Mouse (Mus musculus): ENCODE data around the gene Tsga10ip. TPM values are rescaled to one million over a fixed set of nuclear protein-coding genes. Genes with fewer than 3 reads are reported as not detected.

Tsga10ip gene
- polyA plus RNA-seq, 1 experiment from 2014 or later: 2.8 TPM

DNA sequence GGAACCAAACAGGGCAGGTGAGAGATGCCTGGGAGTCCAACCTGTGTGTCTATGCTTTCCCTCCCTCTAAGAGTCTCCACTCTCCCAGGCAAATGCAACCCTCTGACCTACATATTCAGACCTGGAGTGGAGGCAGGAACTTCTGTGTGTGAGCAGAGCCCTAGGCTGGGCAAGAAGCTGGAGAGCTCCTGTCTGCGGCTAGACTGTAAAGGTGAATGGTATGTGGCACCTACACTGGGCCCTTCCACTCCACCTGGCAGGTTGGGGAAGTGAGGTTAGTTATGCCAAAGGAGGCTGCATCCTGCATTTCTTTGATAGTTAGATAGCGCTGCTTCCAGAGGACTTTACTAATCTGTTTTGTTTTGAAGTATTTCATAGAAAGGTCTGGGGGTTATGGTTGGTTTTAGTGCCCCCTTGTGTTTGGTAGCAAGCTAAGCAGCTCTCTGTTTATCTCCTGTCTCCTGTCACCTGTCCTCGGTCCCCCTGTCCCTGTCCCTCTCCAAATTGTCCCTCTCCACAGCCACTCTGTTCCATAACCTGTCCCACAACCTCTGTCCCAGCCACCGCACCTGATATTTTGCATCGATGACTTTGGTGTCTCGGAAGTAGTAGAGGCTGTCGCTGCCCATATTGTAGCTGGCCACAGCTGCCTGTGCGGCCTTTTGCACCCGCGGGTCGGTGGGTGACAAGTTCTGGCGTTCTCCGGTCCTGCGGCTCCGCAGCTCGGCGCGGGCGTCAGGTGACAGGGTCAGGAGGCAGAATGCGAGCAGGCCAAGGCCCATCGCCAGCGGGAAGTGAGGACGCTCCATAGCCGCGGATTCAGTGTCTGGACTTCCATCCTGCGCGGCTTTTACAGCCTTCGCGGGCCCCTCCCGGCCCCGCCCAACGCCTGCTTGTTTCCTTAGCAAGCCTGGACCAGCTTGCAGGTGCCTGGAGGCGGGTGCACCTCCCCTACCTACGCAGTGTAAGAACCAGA is 53.5 kb downstream of the Tsga10ip start:
- Histone ChIP-seq H3K36me3 (ENCODE audit: control insufficient read depth, insufficient read depth, low read length) (no peaks in the 10 kb centered on the region), H3K27ac (ENCODE audit: low read depth) (no peak overlapping the region), H3K4me3 (ENCODE audit: low read depth, low read length) (peak overlapping the region; percentile 23), H3K4me1 (replicated peaks; ENCODE audit: control insufficient read depth, insufficient read depth, low read length) (no peaks in the 10 kb centered on the region), H3K9me3 (ENCODE audit: control insufficient read depth, low read length) (no peaks in the 10 kb centered on the region), H3K4me2 (ENCODE audit: low read length) (peak overlapping the region; percentile 53), H3K9ac (ENCODE audit: low read length) (peak overlapping the region; percentile 28), H3K27me3 (replicated peaks; ENCODE audit: control insufficient read depth, insufficient read depth, low read length) (no peaks in the 10 kb centered on the region)
- 4% methylated on average over 34 of the region's 34 CpGs for WGBS
- ATAC-seq (replicated peaks; ENCODE audit: low FRiP score, low TSS enrichment, low read depth) (peak; percentile 53), DNase-seq (ENCODE audit: low spot score) (peak; percentile 82)

DNA sequence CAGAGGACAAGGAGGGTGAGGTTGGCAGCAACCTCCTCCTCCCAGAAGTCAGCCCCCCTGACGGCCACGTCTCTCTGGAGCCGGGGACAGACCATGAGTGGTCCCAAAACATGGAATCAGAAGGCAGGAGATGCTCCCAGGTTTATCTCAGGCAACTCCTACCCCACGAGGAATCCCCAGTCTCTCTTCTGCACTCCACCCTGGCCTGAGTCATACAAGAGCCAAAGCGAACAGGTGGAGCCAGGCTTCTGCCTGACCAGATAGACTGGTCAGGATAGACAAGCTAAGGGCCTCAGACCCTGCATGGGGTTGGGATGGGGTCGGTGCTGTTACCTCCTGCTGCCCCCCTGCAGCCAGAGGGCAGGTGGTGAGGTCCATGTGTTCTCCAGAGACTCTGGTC is 54.3 kb downstream of the Tsga10ip start:
- DNase-seq (ENCODE audit: low spot score) (no peak), ATAC-seq (replicated peaks; ENCODE audit: low FRiP score, low TSS enrichment, low read depth) (no peak)
- H3K4me1 ChIP-seq (replicated peaks; ENCODE audit: control insufficient read depth, insufficient read depth, low read length): no peaks in the 10 kb centered on the region
- H3K4me2 ChIP-seq (ENCODE audit: low read length): no peak overlapping the region
- no peaks in the 10 kb centered on the region for H3K27me3 ChIP-seq (replicated peaks; ENCODE audit: control insufficient read depth, insufficient read depth, low read length)
- no peaks in the 10 kb centered on the region for H3K36me3 ChIP-seq (ENCODE audit: control insufficient read depth, insufficient read depth, low read length)
- H3K9me3 ChIP-seq (ENCODE audit: control insufficient read depth, low read length): no peaks in the 10 kb centered on the region
- no peak overlapping the region for H3K27ac ChIP-seq (ENCODE audit: low read depth)
- H3K9ac ChIP-seq (ENCODE audit: low read length): no peak overlapping the region
- H3K4me3 ChIP-seq (ENCODE audit: low read depth, low read length): no peak overlapping the region
- WGBS: 72% methylated on average over 6 of the region's 6 CpGs

DNA sequence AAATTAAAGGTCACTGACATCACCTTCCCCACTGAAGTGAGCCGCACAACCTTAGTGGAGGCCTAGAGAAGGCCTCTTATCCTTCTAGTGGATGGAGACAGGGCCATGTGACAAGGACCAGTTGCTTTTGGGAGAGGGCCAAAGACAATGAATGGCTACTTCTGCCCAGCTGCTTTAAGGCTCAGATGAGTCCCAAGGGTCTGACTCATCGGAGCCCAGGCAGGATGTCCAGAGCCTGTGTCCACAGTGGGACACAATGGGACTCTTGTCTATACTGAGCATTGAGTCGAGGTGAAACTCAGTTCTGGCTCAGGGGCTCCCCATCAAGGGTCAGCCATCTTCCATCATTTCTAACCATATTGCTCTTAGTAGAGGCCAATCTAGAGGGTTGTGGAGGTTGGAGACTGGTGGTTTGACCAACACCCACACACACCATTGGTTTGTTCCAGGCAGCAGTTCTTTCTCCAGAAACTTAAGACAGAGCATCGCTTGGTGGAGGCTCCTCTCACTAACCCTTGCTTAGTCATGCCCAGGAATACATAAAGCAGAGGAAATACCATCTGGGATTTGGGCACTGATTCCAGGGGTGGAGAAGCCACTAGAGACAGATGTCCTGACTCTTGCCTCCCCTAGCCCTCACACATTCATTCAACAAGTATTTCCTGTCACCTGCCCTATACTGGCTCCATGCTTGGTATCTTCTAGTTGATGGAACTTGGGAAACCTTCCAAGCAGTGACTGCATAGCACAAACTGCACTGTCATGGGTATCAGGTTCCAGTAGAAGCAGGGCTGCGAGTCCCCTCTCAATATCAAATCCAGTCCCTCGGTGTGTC is 56.8 kb downstream of the Tsga10ip start:
- 74% methylated on average over 6 of the region's 6 CpGs for WGBS
- H3K27ac ChIP-seq (ENCODE audit: low read depth): no peak overlapping the region
- no peak for DNase-seq (ENCODE audit: low spot score)
- no peak overlapping the region for H3K4me3 ChIP-seq (ENCODE audit: low read depth, low read length)
- no peaks in the 10 kb centered on the region for H3K4me1 ChIP-seq (replicated peaks; ENCODE audit: control insufficient read depth, insufficient read depth, low read length)
- H3K27me3 ChIP-seq (replicated peaks; ENCODE audit: control insufficient read depth, insufficient read depth, low read length): no peaks in the 10 kb centered on the region
- H3K9ac ChIP-seq (ENCODE audit: low read length): no peak overlapping the region
- no peak for ATAC-seq (replicated peaks; ENCODE audit: low FRiP score, low TSS enrichment, low read depth)
- H3K4me2 ChIP-seq (ENCODE audit: low read length): no peak overlapping the region
- H3K36me3 ChIP-seq (ENCODE audit: control insufficient read depth, insufficient read depth, low read length): no peaks in the 10 kb centered on the region
- H3K9me3 ChIP-seq (ENCODE audit: control insufficient read depth, low read length): no peaks in the 10 kb centered on the region

DNA sequence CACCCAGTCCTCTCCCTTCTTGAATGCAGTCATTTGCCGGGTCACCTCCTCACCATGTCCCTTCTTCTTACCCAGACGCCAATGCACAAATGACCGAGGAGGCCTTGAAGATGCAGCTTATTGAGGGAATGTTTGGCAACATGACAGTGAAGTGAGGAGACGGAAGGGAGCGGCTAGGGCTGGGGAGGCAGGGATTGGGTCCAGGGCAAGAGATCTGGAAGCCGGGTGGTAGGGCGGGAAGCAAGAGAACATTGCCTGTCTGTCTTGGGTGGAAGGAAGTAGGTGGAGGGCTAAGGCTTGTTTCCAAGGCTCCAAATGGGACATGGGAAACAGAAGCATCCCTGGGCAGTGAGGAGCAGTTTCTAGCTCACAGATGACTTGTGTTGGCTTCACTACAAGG is 61.0 kb downstream of the Tsga10ip start:
- Histone ChIP-seq H3K4me1 (replicated peaks; ENCODE audit: control insufficient read depth, insufficient read depth, low read length) (no peaks in the 10 kb centered on the region), H3K27ac (ENCODE audit: low read depth) (no peak overlapping the region), H3K9ac (ENCODE audit: low read length) (no peak overlapping the region), H3K27me3 (replicated peaks; ENCODE audit: control insufficient read depth, insufficient read depth, low read length) (no peaks in the 10 kb centered on the region), H3K36me3 (ENCODE audit: control insufficient read depth, insufficient read depth, low read length) (no peaks in the 10 kb centered on the region), H3K4me3 (ENCODE audit: low read depth, low read length) (no peak overlapping the region), H3K4me2 (ENCODE audit: low read length) (no peak overlapping the region), H3K9me3 (ENCODE audit: control insufficient read depth, low read length) (no peaks in the 10 kb centered on the region)
- WGBS: 84% methylated on average over 7 of the region's 7 CpGs
- no peak for DNase-seq (ENCODE audit: low spot score)
- ATAC-seq (replicated peaks; ENCODE audit: low FRiP score, low TSS enrichment, low read depth): no peak

Other genes starting within 250 kb of the Tsga10ip start
- 22.9 and 23.4 TPM in 2 replicates for gene Pacs1, start 129.4 kb downstream of the Tsga10ip start, polyA plus RNA-seq (2014; fragmentation: Nextera tagmentation; extraction: Ambion mirVana)
- gene Sf3b2, start 107.1 kb downstream of the Tsga10ip start, polyA plus RNA-seq (2014; fragmentation: Nextera tagmentation; extraction: Ambion mirVana): 321 and 334 TPM in 2 replicates
- gene Gal3st3, start 104.2 kb downstream of the Tsga10ip start, polyA plus RNA-seq (2014; fragmentation: Nextera tagmentation; extraction: Ambion mirVana): 2.9 and 3.3 TPM in 2 replicates
- gene Catsper1, start 66.8 kb downstream of the Tsga10ip start, polyA plus RNA-seq (2014; fragmentation: Nextera tagmentation; extraction: Ambion mirVana): not detected in 2 replicates
- gene Cst6, start 53.0 kb downstream of the Tsga10ip start, polyA plus RNA-seq (2014; fragmentation: Nextera tagmentation; extraction: Ambion mirVana): 1.8 and 2.5 TPM in 2 replicates
- 55.4 and 59.7 TPM in 2 replicates for gene Eif1ad, start 35.8 kb downstream of the Tsga10ip start, polyA plus RNA-seq (2014; fragmentation: Nextera tagmentation; extraction: Ambion mirVana)
- 499 and 514 TPM in 2 replicates for gene Banf1, start 35.4 kb downstream of the Tsga10ip start, polyA plus RNA-seq (2014; fragmentation: Nextera tagmentation; extraction: Ambion mirVana)
- 57.1 and 69.1 TPM in 2 replicates for gene Sart1, start 13.8 kb downstream of the Tsga10ip start, polyA plus RNA-seq (2014; fragmentation: Nextera tagmentation; extraction: Ambion mirVana)
- 170 and 173 TPM in 2 replicates for gene Drap1, start 22.5 kb upstream of the Tsga10ip start, polyA plus RNA-seq (2014; fragmentation: Nextera tagmentation; extraction: Ambion mirVana)
- gene AI837181, start 22.6 kb upstream of the Tsga10ip start, polyA plus RNA-seq (2014; fragmentation: Nextera tagmentation; extraction: Ambion mirVana): 34.2 and 41.2 TPM in 2 replicates
- gene Fosl1, start 45.0 kb upstream of the Tsga10ip start, polyA plus RNA-seq (2014; fragmentation: Nextera tagmentation; extraction: Ambion mirVana): not detected in 2 replicates
- 7.1 TPM in 2 replicates for gene Ccdc85b, start 55.4 kb upstream of the Tsga10ip start, polyA plus RNA-seq (2014; fragmentation: Nextera tagmentation; extraction: Ambion mirVana)
- gene Fibp, start 58.1 kb upstream of the Tsga10ip start, polyA plus RNA-seq (2014; fragmentation: Nextera tagmentation; extraction: Ambion mirVana): 111 and 112 TPM in 2 replicates
- gene Ctsw, start 66.0 kb upstream of the Tsga10ip start, polyA plus RNA-seq (2014; fragmentation: Nextera tagmentation; extraction: Ambion mirVana): 1.6 and 2.0 TPM in 2 replicates
- 136 and 151 TPM in 2 replicates for gene Efemp2, start 71.4 kb upstream of the Tsga10ip start, polyA plus RNA-seq (2014; fragmentation: Nextera tagmentation; extraction: Ambion mirVana)
- 37.0 and 38.3 TPM in 2 replicates for gene Mus81, start 85.9 kb upstream of the Tsga10ip start, polyA plus RNA-seq (2014; fragmentation: Nextera tagmentation; extraction: Ambion mirVana)
- gene Cfl1, start 87.9 kb upstream of the Tsga10ip start, polyA plus RNA-seq (2014; fragmentation: Nextera tagmentation; extraction: Ambion mirVana): 2,844 and 3,105 TPM in 2 replicates
- gene 1700020D05Rik, start 101.3 kb upstream of the Tsga10ip start, polyA plus RNA-seq (2014; fragmentation: Nextera tagmentation; extraction: Ambion mirVana): not detected in 2 replicates
- gene Snx32, start 108.0 kb upstream of the Tsga10ip start, polyA plus RNA-seq (2014; fragmentation: Nextera tagmentation; extraction: Ambion mirVana): 9.4 and 10.8 TPM in 2 replicates
- 17.5 and 18.6 TPM in 2 replicates for gene Ovol1, start 158.1 kb upstream of the Tsga10ip start, polyA plus RNA-seq (2014; fragmentation: Nextera tagmentation; extraction: Ambion mirVana)
- gene Ap5b1, start 165.5 kb upstream of the Tsga10ip start, polyA plus RNA-seq (2014; fragmentation: Nextera tagmentation; extraction: Ambion mirVana): 6.1 and 6.5 TPM in 2 replicates
- gene Rnaseh2c, start 199.3 kb upstream of the Tsga10ip start, polyA plus RNA-seq (2014; fragmentation: Nextera tagmentation; extraction: Ambion mirVana): 124 and 131 TPM in 2 replicates
- 31.8 and 33.3 TPM in 2 replicates for gene Kat5, start 207.7 kb upstream of the Tsga10ip start, polyA plus RNA-seq (2014; fragmentation: Nextera tagmentation; extraction: Ambion mirVana)
- 46.7 and 51.2 TPM in 2 replicates for gene Rela, start 235.0 kb upstream of the Tsga10ip start, polyA plus RNA-seq (2014; fragmentation: Nextera tagmentation; extraction: Ambion mirVana)